Comparison of ENCODE assay signal across 18 mouse cellular contexts in the genomic region with DNA sequence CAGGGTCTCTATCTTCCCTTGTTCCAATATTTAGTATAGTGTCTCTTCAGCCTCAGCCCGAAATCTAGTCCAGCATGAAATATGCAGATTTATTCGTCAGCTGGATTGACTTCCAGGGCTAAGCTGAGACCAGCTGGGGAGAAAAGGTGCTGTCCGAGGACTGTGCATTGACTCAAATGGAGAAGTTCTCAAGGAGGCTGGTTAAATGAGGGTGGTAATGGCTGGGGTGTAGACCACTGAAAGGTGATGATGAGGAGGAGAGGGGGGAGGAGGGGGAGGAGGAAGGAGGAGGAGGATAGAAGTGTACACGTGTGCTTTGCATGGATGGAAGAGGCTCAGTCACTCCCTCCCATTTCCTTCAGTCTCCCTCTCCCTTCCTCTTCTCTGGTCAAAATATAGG. TPM values are rescaled to one million over a fixed set of nuclear protein-coding genes. Genes with fewer than 3 reads are reported as not detected.
A peak's percentile ranks its signal among the peaks of the same experiment; 100 is the strongest.
DNase-seq lines count a peak whose midpoint lies in the region; ATAC-seq and TF ChIP-seq lines count a peak whose summit lies in the region.
"Had no signal": no experiment of that assay in that cellular context is flagged by ENCODE, and none has a peak within 500 bp of the region (broad histone marks: within the 10 kb centered on the region; RNA-seq: fewer than 3 reads in every experiment).

No protein-coding gene starts in this region.

- ATAC-seq in forebrain, embryonic 13.5 days = no peak
- no peak for ATAC-seq in hindbrain, embryonic 13.5 days (ENCODE audit: low FRiP score)
- no peak for ATAC-seq in hindbrain, postnatal 0 days
- ATAC-seq in midbrain, embryonic 12.5 days (ENCODE audit: low FRiP score, low read depth) = no peak
- no peak for ATAC-seq in midbrain, embryonic 14.5 days (ENCODE audit: low FRiP score, low TSS enrichment)
- ATAC-seq: forebrain, embryonic 15.5 days; intestine, embryonic 15.5 days; Patski had no signal

- no peak overlapping the region for H3K4me2 ChIP-seq in forebrain, embryonic 13.5 days
- H3K4me2 ChIP-seq in hindbrain, embryonic 13.5 days = no peak overlapping the region
- no peak overlapping the region for H3K4me2 ChIP-seq in hindbrain, postnatal 0 days (ENCODE audit: low read depth, low read length)
- no peak overlapping the region for H3K4me2 ChIP-seq in midbrain, embryonic 12.5 days (replicated peaks)
- H3K4me2 ChIP-seq in midbrain, embryonic 14.5 days (ENCODE audit: low read length) = no peak overlapping the region
- H3K4me2 ChIP-seq: forebrain, embryonic 15.5 days; heart, embryonic 11.5 days; hindbrain, embryonic 15.5 days; intestine, embryonic 15.5 days had no signal

- peak overlapping the region; percentile 44 for H3K27ac ChIP-seq in forebrain, embryonic 10.5 days
- H3K27ac ChIP-seq in forebrain, embryonic 13.5 days = no peak overlapping the region
- no peak overlapping the region for H3K27ac ChIP-seq in hindbrain, embryonic 13.5 days
- H3K27ac ChIP-seq in hindbrain, postnatal 0 days = no peak overlapping the region
- 0 out of 2 replicates have a peak overlapping the region, but pooled peaks have one; percentile 6 for H3K27ac ChIP-seq in midbrain, embryonic 12.5 days (replicated peaks)
- no peak overlapping the region for H3K27ac ChIP-seq in midbrain, embryonic 14.5 days (replicated peaks; ENCODE audit: low read depth, low read length)
- H3K27ac ChIP-seq: forebrain, embryonic 15.5 days; hindbrain, embryonic 15.5 days; intestine, embryonic 15.5 days had no signal

- no peak for DNase-seq in forebrain, embryonic 10.5 days (ENCODE audit: extremely low spot score, low spot score)
- no peak for DNase-seq in hindbrain, postnatal 0 days (ENCODE audit: low spot score)
- DNase-seq in midbrain, embryonic 14.5 days = no peak
- DNase-seq: adrenal gland, postnatal 10 days; adrenal gland, postnatal 36 days; cerebellum, adult 18-20 months; cerebellum, adult 9-10 months; cerebellum, postnatal 14 days; gastrocnemius, postnatal 10 days; heart, adult 11 months had no signal

- peaks cover 8% of the 10 kb centered on the region for H3K36me3 ChIP-seq in forebrain, embryonic 10.5 days (replicated peaks)
- H3K36me3 ChIP-seq in forebrain, embryonic 13.5 days (ENCODE audit: poor library complexity, severe bottlenecking) = peaks cover 3% of the 10 kb centered on the region; the same call in 1 of the 2 replicates
- H3K36me3 ChIP-seq in hindbrain, embryonic 13.5 days = no peaks in the 10 kb centered on the region
- H3K36me3 ChIP-seq in hindbrain, postnatal 0 days (ENCODE audit: insufficient read depth, low read length) = no peaks in the 10 kb centered on the region
- no peaks in the 10 kb centered on the region; the same call in 1 of the 2 replicates for H3K36me3 ChIP-seq in midbrain, embryonic 12.5 days
- H3K36me3 ChIP-seq in midbrain, embryonic 14.5 days (ENCODE audit: control insufficient read depth, insufficient read depth, low read length) = no peaks in the 10 kb centered on the region
- H3K36me3 ChIP-seq: hindbrain, embryonic 15.5 days; intestine, embryonic 15.5 days had no signal

- H3K9ac ChIP-seq in forebrain, embryonic 13.5 days = no peak overlapping the region
- H3K9ac ChIP-seq in hindbrain, embryonic 13.5 days = 0 out of 2 replicates have a peak overlapping the region, but pooled peaks have one; percentile 6
- no peak overlapping the region for H3K9ac ChIP-seq in hindbrain, postnatal 0 days (replicated peaks; ENCODE audit: low read length)
- H3K9ac ChIP-seq in midbrain, embryonic 12.5 days (replicated peaks) = no peak overlapping the region
- H3K9ac ChIP-seq in midbrain, embryonic 14.5 days (replicated peaks; ENCODE audit: low read length) = no peak overlapping the region
- H3K9ac ChIP-seq: forebrain, embryonic 15.5 days; hindbrain, embryonic 15.5 days; intestine, embryonic 15.5 days had no signal

- H3K4me3 ChIP-seq in forebrain, embryonic 10.5 days = no peak overlapping the region
- no peak overlapping the region for H3K4me3 ChIP-seq in forebrain, embryonic 13.5 days
- no peak overlapping the region for H3K4me3 ChIP-seq in hindbrain, embryonic 13.5 days
- H3K4me3 ChIP-seq in hindbrain, postnatal 0 days (ENCODE audit: low read length) = no peak overlapping the region
- no peak overlapping the region for H3K4me3 ChIP-seq in midbrain, embryonic 12.5 days
- no peak overlapping the region for H3K4me3 ChIP-seq in midbrain, embryonic 14.5 days (replicated peaks; ENCODE audit: low read depth, low read length)
- H3K4me3 ChIP-seq: forebrain, embryonic 15.5 days; hindbrain, embryonic 15.5 days; intestine, embryonic 15.5 days had no signal

- H3K9me3 ChIP-seq in forebrain, embryonic 10.5 days = peaks cover 4% of the 10 kb centered on the region
- no peaks in the 10 kb centered on the region for H3K9me3 ChIP-seq in forebrain, embryonic 13.5 days (replicated peaks)
- H3K9me3 ChIP-seq in hindbrain, embryonic 13.5 days = no peaks in the 10 kb centered on the region
- H3K9me3 ChIP-seq in hindbrain, postnatal 0 days (ENCODE audit: low read length) = no peaks in the 10 kb centered on the region
- H3K9me3 ChIP-seq in midbrain, embryonic 12.5 days = no peaks in the 10 kb centered on the region
- H3K9me3 ChIP-seq in midbrain, embryonic 14.5 days (ENCODE audit: control insufficient read depth, low read length) = no peaks in the 10 kb centered on the region
- H3K9me3 ChIP-seq: forebrain, embryonic 15.5 days; hindbrain, embryonic 15.5 days; intestine, embryonic 15.5 days had no signal

- WGBS in forebrain, embryonic 10.5 days = 71% methylated on average over 4 of the region's 4 CpGs
- 33% methylated on average over 4 of the region's 4 CpGs for WGBS in forebrain, embryonic 13.5 days
- WGBS in hindbrain, embryonic 13.5 days = 39% methylated on average over 4 of the region's 4 CpGs
- 46% methylated on average over 4 of the region's 4 CpGs for WGBS in hindbrain, postnatal 0 days
- 41% methylated on average over 4 of the region's 4 CpGs for WGBS in midbrain, embryonic 12.5 days
- 24% methylated on average over 4 of the region's 4 CpGs for WGBS in midbrain, embryonic 14.5 days

- H3K27me3 ChIP-seq in forebrain, embryonic 10.5 days (ENCODE audit: poor library complexity, severe bottlenecking) = no peaks in the 10 kb centered on the region
- H3K27me3 ChIP-seq in forebrain, embryonic 13.5 days = no peaks in the 10 kb centered on the region
- no peaks in the 10 kb centered on the region for H3K27me3 ChIP-seq in hindbrain, embryonic 13.5 days
- no peaks in the 10 kb centered on the region for H3K27me3 ChIP-seq in hindbrain, postnatal 0 days (ENCODE audit: insufficient read depth, low read length)
- no peaks in the 10 kb centered on the region for H3K27me3 ChIP-seq in midbrain, embryonic 12.5 days
- no peaks in the 10 kb centered on the region for H3K27me3 ChIP-seq in midbrain, embryonic 14.5 days (ENCODE audit: control insufficient read depth, insufficient read depth, low read length)
- H3K27me3 ChIP-seq: forebrain, embryonic 15.5 days; hindbrain, embryonic 15.5 days; intestine, embryonic 15.5 days; Patski had no signal

- no peak for TF ChIP-seq CTCF in hindbrain, postnatal 0 days (IDR thresholded peaks at IDR 0.05; ENCODE audit: low read depth)

- H3K4me1 ChIP-seq in forebrain, embryonic 10.5 days = peaks cover 96% of the 10 kb centered on the region
- H3K4me1 ChIP-seq in forebrain, embryonic 13.5 days = peaks cover 63% of the 10 kb centered on the region
- peaks cover 78% of the 10 kb centered on the region for H3K4me1 ChIP-seq in hindbrain, embryonic 13.5 days (replicated peaks)
- peaks cover 24% of the 10 kb centered on the region for H3K4me1 ChIP-seq in hindbrain, postnatal 0 days (ENCODE audit: insufficient read depth, low read length)
- H3K4me1 ChIP-seq in midbrain, embryonic 12.5 days = peaks cover 69% of the 10 kb centered on the region
- H3K4me1 ChIP-seq in midbrain, embryonic 14.5 days (ENCODE audit: control insufficient read depth, insufficient read depth, low read length) = peaks cover 55% of the 10 kb centered on the region

RNA-seq across cellular contexts. Expression of a gene that starts 46.2 kb away (rescaled TPM):
- polyA plus RNA-seq in forebrain, embryonic 10.5 days (2016; fragmentation: Nextera tagmentation; extraction: Ambion mirVana) = 20.0 and 24.9 TPM in 2 replicates
- 32.8 and 37.4 TPM in 2 replicates for polyA plus RNA-seq in forebrain, embryonic 13.5 days (2015; fragmentation: Nextera tagmentation; extraction: Ambion mirVana)
- 46.4 and 49.5 TPM in 2 replicates for polyA plus RNA-seq in hindbrain, embryonic 13.5 days (2015; fragmentation: Nextera tagmentation; extraction: Ambion mirVana)
- total RNA-seq in hindbrain, postnatal 0 days (2014; rRNA removed) = 33.6 and 44.6 TPM in 2 replicates
- 35.8 and 40.9 TPM in 2 replicates for polyA plus RNA-seq in hindbrain, postnatal 0 days (2015; fragmentation: Nextera tagmentation; extraction: Ambion mirVana)
- 40.5 and 45.7 TPM in 2 replicates for polyA plus RNA-seq in midbrain, embryonic 12.5 days (2016; fragmentation: Nextera tagmentation; extraction: Ambion mirVana)
- 29.6 and 31.1 TPM in 2 replicates for polyA plus RNA-seq in midbrain, embryonic 14.5 days (2014; fragmentation: Nextera tagmentation; extraction: Ambion mirVana)

Comparison
In these comparisons a context has a peak if more than half of its experiments do, and no peak if none do; other contexts are left out.
1. H3K27ac ChIP-seq: peak in forebrain, embryonic 10.5 days (single experiment) and midbrain, embryonic 12.5 days (single experiment); none in forebrain, embryonic 13.5 days (single experiment), hindbrain, embryonic 13.5 days (single experiment), hindbrain, postnatal 0 days (single experiment) and midbrain, embryonic 14.5 days (single experiment).